Mouse (Mus musculus) adrenal gland, postnatal 4 days (tissue): Measurements from ENCODE around the gene Rhox3f. TPM values are rescaled to one million over a fixed set of nuclear protein-coding genes. Genes with fewer than 3 reads are reported as not detected.
"Not testable (repeated sequence)": the region's sequence is repeated elsewhere in the genome, so short reads cannot be mapped to it uniquely, and the experiment has no call there.

ENCODE experiments used
- DNase-seq, 2 experiments: peaks; one replicate each; pipeline ENCODE4 v3.0.0; 2021 to 2022; ENCODE audit warnings: low spot score in 2 of 2, mixed read lengths in 2 of 2
- long read RNA-seq, 2 experiments: library from polyadenylated mRNA; stranded (forward); transcript quantifications; one replicate each; pipeline ENCODE4 v2.0.0; 2021
- total RNA-seq, 2 experiments: library from RNA; stranded (reverse); gene quantifications; 2 replicates each; pipeline ENCODE4 v1.2.3; 2021

Rhox3f gene
- not detected for total RNA-seq
- long read RNA-seq, experiment 1, result 0 reads
- long read RNA-seq, experiment 2, result 0 reads

- DNase-seq, result not testable (repeated sequence)
Observed at GRCm38 (mm10) chrX:37580692-37581091, at the start of gene Rhox3f. Gene Rhox3f, plus strand, starts transcription at chrX:37580992.

- DNase-seq, result not testable (repeated sequence)
Observed at GRCm38 (mm10) chrX:37541719-37542118, 39.1 kb upstream of the Rhox3f start, which contains the start of gene Rhox3e. Gene Rhox3e, plus strand, starts transcription at chrX:37542019.

- not testable (repeated sequence) for DNase-seq
Observed at GRCm38 (mm10) chrX:37557112-37557511, 23.7 kb upstream of the Rhox3f start, which contains the start of gene Rhox4e. Gene Rhox4e, plus strand, starts transcription at chrX:37557412.

GRCm38 (mm10) chrX:37571105-37571504 is 9.7 kb upstream of the Rhox3f start, which contains the start of gene Rhox2f:
Gene Rhox2f, plus strand, starts transcription at chrX:37571405.
- DNase-seq, result not testable (repeated sequence)

- not testable (repeated sequence) for DNase-seq
Observed at GRCm38 (mm10) chrX:37572638-37573037, 8.2 kb upstream of the Rhox3f start.

GRCm38 (mm10) chrX:37607604-37608003 is 26.8 kb downstream of the Rhox3f start, which contains the start of gene Rhox4f:
Gene Rhox4f, minus strand, starts transcription at chrX:37607704.
- not testable (repeated sequence) for DNase-seq

- DNase-seq, result not testable (repeated sequence)
Observed at GRCm38 (mm10) chrX:37628512-37628911, 47.7 kb downstream of the Rhox3f start, which contains the start of gene Rhox3g. Gene Rhox3g, minus strand, starts transcription at chrX:37628612.

Other genes with a start within 250 kb of the Rhox3f start
- gene Rhox3a2, start 201.0 kb upstream of the Rhox3f start, total RNA-seq, result not detected
- not detected for gene Rhox4a2, start 190.1 kb upstream of the Rhox3f start, total RNA-seq
- not detected for gene Rhox2b, start 168.9 kb upstream of the Rhox3f start, total RNA-seq
- gene Rhox4b, start 148.5 kb upstream of the Rhox3f start, total RNA-seq, result not detected
- not detected for gene Rhox2c, start 127.3 kb upstream of the Rhox3f start, total RNA-seq
- gene Rhox3c, start 122.4 kb upstream of the Rhox3f start, total RNA-seq, result not detected
- not detected for gene Rhox4c, start 100.7 kb upstream of the Rhox3f start, total RNA-seq
- gene Rhox2d, start 87.6 kb upstream of the Rhox3f start, total RNA-seq, result not detected
- not detected for gene Rhox4d, start 66.6 kb upstream of the Rhox3f start, total RNA-seq
- not detected for gene Rhox2e, start 50.5 kb upstream of the Rhox3f start, total RNA-seq
- not detected for gene Rhox3e, start 39.0 kb upstream of the Rhox3f start, total RNA-seq
- not detected for gene Rhox4e, start 23.6 kb upstream of the Rhox3f start, total RNA-seq
- gene Rhox2f, start 9.6 kb upstream of the Rhox3f start, total RNA-seq, result not detected
- gene Rhox4f, start 26.7 kb downstream of the Rhox3f start, total RNA-seq, result not detected
- not detected for gene Rhox3g, start 47.6 kb downstream of the Rhox3f start, total RNA-seq
- not detected for gene Rhox2g, start 62.5 kb downstream of the Rhox3f start, total RNA-seq
- not detected for gene Rhox4g, start 70.3 kb downstream of the Rhox3f start, total RNA-seq
- not detected for gene Rhox3h, start 87.8 kb downstream of the Rhox3f start, total RNA-seq
- gene Rhox2h, start 92.3 kb downstream of the Rhox3f start, total RNA-seq, result not detected
- not detected for gene Rhox5, start 223.8 kb downstream of the Rhox3f start, total RNA-seq
- gene Rhox6, start 245.9 kb downstream of the Rhox3f start, total RNA-seq, result not detected